Mouse (Mus musculus): ENCODE measurements around the gene Arl1. TPM values are rescaled to one million over a fixed set of nuclear protein-coding genes. Genes with fewer than 3 reads are reported as not detected.
"Not testable (repeated sequence)": the region's sequence is repeated elsewhere in the genome, so short reads cannot be mapped to it uniquely, and the experiment has no call there.

The Arl1 gene
- polyA plus RNA-seq, 1 experiment from 2014 or later, result 71.7 TPM

GRCm38 (mm10) chr10:88719618-88720017 lies 11.0 kb upstream of the Arl1 start:
- Histone ChIP-seq H3K9ac (no peak overlapping the region), H3K4me2 (no peak overlapping the region), H3K4me1 (replicated peaks) (no peaks in the 10 kb centered on the region), H3K27ac (no peak overlapping the region), H3K4me3 (replicated peaks) (no peak overlapping the region), H3K27me3 (no peaks in the 10 kb centered on the region), H3K36me3 (no peaks in the 10 kb centered on the region), H3K9me3 (replicated peaks) (no peaks in the 10 kb centered on the region)
- 54% methylated on average over 1 of the region's 1 CpGs for whole genome bisulfite sequencing (ENCODE audit: insufficient replicate concordance)
- no peak for ATAC-seq (ENCODE audit: low read depth)
- DNase-seq, result no peak

- ATAC-seq (ENCODE audit: low read depth), result no peak
- peaks cover 3% of the 10 kb centered on the region for H3K4me1 ChIP-seq (replicated peaks)
- H3K4me2 ChIP-seq, result no peak overlapping the region
- H3K27me3 ChIP-seq, result 0 out of 2 replicates have a peak, but pooled peaks cover 3% of the 10 kb centered on the region
- no peak for DNase-seq
- H3K4me3 ChIP-seq (replicated peaks), result no peak overlapping the region
- WGBS (ENCODE audit: insufficient replicate concordance), result 34% methylated on average over 2 of the region's 2 CpGs
- H3K27ac ChIP-seq, result no peak overlapping the region
- no peak overlapping the region for H3K9ac ChIP-seq
- no peaks in the 10 kb centered on the region for H3K9me3 ChIP-seq (replicated peaks)
- no peaks in the 10 kb centered on the region for H3K36me3 ChIP-seq
These were observed 5.3 kb upstream of the Arl1 start for GRCm38 (mm10) chr10:88725343-88725742.

DNA sequence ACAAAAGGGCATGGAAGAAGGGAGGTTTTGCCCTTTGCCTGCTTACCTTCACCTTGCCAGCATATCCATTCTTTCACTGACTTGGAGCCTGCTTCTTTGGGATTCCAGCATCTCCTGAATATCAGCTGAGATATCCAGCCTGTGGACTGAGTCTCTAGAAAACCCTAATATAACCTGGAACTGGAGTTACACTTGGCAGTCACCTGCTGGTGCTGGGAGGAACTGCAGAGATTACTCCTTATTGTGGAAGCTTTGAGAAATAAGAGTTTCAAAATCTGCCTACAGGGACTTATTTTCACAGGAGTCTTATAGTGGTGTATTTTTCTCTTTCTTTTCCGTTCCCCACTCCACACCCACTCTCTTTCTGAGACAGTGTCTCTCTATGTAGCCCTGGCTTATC lies 3.5 kb upstream of the Arl1 start:
- 29% methylated on average over 1 of the region's 1 CpGs for WGBS (ENCODE audit: insufficient replicate concordance)
- H3K9ac ChIP-seq, result no peak overlapping the region
- no peak overlapping the region for H3K4me2 ChIP-seq
- ATAC-seq (ENCODE audit: low read depth) (no peak), DNase-seq (no peak)
- no peak overlapping the region for H3K4me3 ChIP-seq (replicated peaks)
- peaks cover 9% of the 10 kb centered on the region for H3K4me1 ChIP-seq (replicated peaks)
- no peaks in the 10 kb centered on the region for H3K9me3 ChIP-seq (replicated peaks)
- no peaks in the 10 kb centered on the region for H3K36me3 ChIP-seq
- H3K27me3 ChIP-seq, result 0 out of 2 replicates have a peak, but pooled peaks cover 3% of the 10 kb centered on the region
- no peak overlapping the region for H3K27ac ChIP-seq

DNA sequence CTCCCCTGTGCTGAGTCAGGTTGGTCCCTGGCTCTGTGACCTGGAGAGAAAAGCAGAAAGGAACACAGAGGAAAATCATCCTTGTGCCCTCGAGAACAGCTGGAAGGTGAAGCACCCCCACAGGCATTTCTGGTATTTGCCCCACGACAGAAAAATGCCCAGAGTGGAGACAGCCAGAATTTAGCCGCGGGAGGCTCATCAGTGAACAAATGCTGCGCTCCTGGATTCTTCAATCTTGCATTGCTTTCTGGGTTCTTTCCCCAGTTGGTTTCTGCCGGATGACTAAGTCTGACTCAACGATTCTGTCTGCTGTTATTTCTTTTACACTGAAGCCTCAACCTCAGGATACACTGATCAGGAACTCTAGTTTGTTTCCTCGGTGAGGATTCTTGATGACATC lies 2.5 kb upstream of the Arl1 start:
- ATAC-seq (ENCODE audit: low read depth), result no peak
- no peak for DNase-seq
- no peak overlapping the region for H3K4me2 ChIP-seq
- peaks cover 19% of the 10 kb centered on the region for H3K4me1 ChIP-seq (replicated peaks)
- H3K27me3 ChIP-seq, result 0 out of 2 replicates have a peak, but pooled peaks cover 3% of the 10 kb centered on the region
- no peak overlapping the region for H3K4me3 ChIP-seq (replicated peaks)
- no peak overlapping the region for H3K9ac ChIP-seq
- 57% methylated on average over 8 of the region's 8 CpGs for WGBS (ENCODE audit: insufficient replicate concordance)
- H3K27ac ChIP-seq, result no peak overlapping the region
- no peaks in the 10 kb centered on the region for H3K36me3 ChIP-seq
- H3K9me3 ChIP-seq (replicated peaks), result no peaks in the 10 kb centered on the region

DNA sequence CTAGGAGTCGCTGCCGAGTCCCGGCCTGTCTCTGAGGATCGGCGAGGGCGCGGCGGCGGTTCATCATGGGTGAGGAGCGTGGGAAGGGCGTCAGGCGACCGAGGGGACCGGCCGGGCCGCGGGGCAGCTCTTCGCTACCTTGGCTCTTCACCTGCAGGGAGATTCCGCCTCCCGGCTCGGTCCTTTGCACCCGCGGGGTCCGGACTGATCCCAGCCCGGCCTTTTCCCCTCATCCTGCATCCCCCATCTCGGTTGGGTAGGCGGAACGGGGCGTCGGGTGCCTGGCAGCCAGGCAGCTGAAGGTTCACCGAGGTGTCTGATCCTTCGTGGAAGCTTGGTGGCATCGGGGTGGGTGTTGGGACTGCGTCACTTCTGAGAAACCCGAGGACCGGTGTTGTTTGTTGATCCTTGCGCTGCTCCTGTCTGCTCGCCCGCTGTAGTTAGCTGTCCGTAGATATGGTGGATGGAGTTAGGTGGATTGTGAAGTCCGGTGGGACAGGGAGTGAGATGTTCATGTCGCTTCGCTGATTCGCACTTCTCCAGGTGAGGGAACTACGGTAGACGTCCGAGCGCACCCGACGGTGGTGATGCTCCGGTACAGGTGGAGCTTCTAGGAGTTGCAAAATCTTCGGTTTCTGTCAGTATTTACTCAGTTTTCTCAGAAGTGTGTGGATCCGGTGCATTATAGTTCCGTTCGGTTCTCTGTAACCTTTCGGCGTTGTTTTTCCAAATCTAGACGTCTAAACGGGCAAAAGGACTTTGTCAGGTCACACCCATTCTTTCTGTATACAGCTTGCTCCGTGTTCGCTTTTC lies 1.0 kb downstream of the Arl1 start:
- 2% methylated on average over 61 of the region's 61 CpGs for WGBS (ENCODE audit: insufficient replicate concordance)
- H3K27me3 ChIP-seq, result 0 out of 2 replicates have a peak, but pooled peaks cover 3% of the 10 kb centered on the region
- H3K36me3 ChIP-seq, result peaks cover 10% of the 10 kb centered on the region; the same call in 1 of the 2 replicates
- H3K9ac ChIP-seq, result peak overlapping the region; percentile 89
- peak overlapping the region; percentile 94 for H3K4me3 ChIP-seq (replicated peaks)
- peak overlapping the region; percentile 75 for H3K27ac ChIP-seq
- H3K9me3 ChIP-seq (replicated peaks), result no peaks in the 10 kb centered on the region
- peaks cover 19% of the 10 kb centered on the region for H3K4me1 ChIP-seq (replicated peaks)
- H3K4me2 ChIP-seq, result peak overlapping the region; percentile 92
- peak; percentile 54 for ATAC-seq (ENCODE audit: low read depth)
- no peak for DNase-seq

DNA sequence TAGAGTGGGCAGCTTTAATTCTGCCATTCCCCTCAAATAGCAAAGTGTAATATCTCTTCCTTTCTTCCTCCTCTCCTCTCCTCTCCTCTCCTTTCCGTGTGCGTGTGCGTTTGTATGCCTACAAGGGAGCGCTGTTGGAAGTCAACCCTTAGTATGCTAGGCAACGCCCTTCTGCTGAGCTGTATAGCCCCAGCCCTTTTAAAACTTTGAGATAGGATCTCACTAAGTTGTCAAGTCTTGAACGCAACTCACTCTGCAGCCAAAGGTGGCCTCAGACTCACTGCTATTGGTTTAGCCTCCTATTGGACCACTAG lies 1.6 kb downstream of the Arl1 start:
- H3K4me3 ChIP-seq (replicated peaks), result peak overlapping the region; percentile 94
- 2% methylated on average over 6 of the region's 6 CpGs for WGBS (ENCODE audit: insufficient replicate concordance)
- H3K36me3 ChIP-seq, result peaks cover 15% of the 10 kb centered on the region
- ATAC-seq (ENCODE audit: low read depth) (peak; percentile 68), DNase-seq (peak; percentile 31)
- H3K4me1 ChIP-seq (replicated peaks), result peaks cover 19% of the 10 kb centered on the region
- H3K9ac ChIP-seq, result peak overlapping the region; percentile 89
- H3K27me3 ChIP-seq, result 0 out of 2 replicates have a peak, but pooled peaks cover 3% of the 10 kb centered on the region
- peak overlapping the region; percentile 92 for H3K4me2 ChIP-seq
- H3K9me3 ChIP-seq (replicated peaks), result no peaks in the 10 kb centered on the region
- no peak overlapping the region for H3K27ac ChIP-seq

GRCm38 (mm10) chr10:88739074-88739473 lies 8.4 kb downstream of the Arl1 start:
- H3K4me2 ChIP-seq; DNase-seq; H3K9ac ChIP-seq; H3K4me3 ChIP-seq (replicated peaks); H3K4me1 ChIP-seq (replicated peaks); H3K27ac ChIP-seq; H3K27me3 ChIP-seq; H3K9me3 ChIP-seq (replicated peaks); ATAC-seq (ENCODE audit: low read depth): not testable (repeated sequence)
- 84% methylated on average over 8 of the region's 8 CpGs for WGBS (ENCODE audit: insufficient replicate concordance)
- peaks cover 51% of the 10 kb centered on the region for H3K36me3 ChIP-seq

DNA sequence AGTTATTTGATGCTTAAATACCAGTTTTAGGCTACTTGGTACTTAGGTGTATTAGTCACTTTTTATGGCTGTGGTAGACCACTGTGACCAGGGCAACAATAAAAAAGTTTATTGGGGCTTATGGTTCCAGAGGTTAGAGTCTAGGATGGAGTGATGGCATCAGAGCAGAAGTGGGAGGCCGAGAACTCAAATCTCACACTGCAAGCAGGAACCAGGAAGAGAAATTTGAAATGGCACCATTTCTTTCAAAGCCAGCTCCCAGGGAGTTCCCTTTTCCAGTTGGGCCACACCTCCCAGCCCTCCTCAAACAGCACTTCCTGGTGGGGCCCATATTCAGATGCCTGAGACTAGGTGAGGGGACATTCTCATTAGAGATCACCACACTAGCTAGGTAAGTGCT lies 9.2 kb downstream of the Arl1 start:
- Histone ChIP-seq H3K9me3 (replicated peaks) (no peaks in the 10 kb centered on the region), H3K9ac (no peak overlapping the region), H3K27me3 (no peaks in the 10 kb centered on the region), H3K4me3 (replicated peaks) (no peak overlapping the region), H3K27ac (no peak overlapping the region), H3K4me1 (replicated peaks) (no peaks in the 10 kb centered on the region), H3K36me3 (peaks cover 59% of the 10 kb centered on the region), H3K4me2 (no peak overlapping the region)
- DNase-seq, result no peak
- 64% methylated on average over 1 of the region's 1 CpGs for WGBS (ENCODE audit: insufficient replicate concordance)
- ATAC-seq (ENCODE audit: low read depth), result no peak

- Histone ChIP-seq H3K9ac (no peak overlapping the region), H3K9me3 (replicated peaks) (no peaks in the 10 kb centered on the region), H3K27me3 (no peaks in the 10 kb centered on the region), H3K4me3 (replicated peaks) (no peak overlapping the region), H3K36me3 (peaks cover 62% of the 10 kb centered on the region), H3K27ac (no peak overlapping the region), H3K4me2 (no peak overlapping the region), H3K4me1 (replicated peaks) (no peaks in the 10 kb centered on the region)
- ATAC-seq (ENCODE audit: low read depth) (no peak), DNase-seq (no peak)
- 81% methylated on average over 5 of the region's 5 CpGs for WGBS (ENCODE audit: insufficient replicate concordance)
These were observed 10.1 kb downstream of the Arl1 start for GRCm38 (mm10) chr10:88740781-88741180.

DNA sequence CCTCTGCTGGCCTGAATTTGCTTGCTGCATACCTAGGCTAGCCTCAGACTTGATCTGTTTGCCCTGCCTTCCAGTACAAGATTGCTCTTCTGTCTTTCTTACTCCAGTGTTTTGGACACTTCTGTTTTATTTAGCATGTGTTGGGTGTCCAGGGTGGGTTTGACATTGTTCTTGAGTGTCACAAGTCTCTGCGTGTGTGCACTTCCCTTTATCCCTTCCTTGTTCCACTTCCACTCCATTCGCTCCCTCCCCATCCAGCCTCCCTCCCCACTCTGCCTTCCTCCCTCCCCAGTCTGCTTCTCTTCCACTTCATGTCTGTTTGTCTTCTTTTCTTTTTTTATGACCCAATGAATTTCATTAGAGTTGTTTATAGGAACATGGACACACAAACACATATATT lies 10.8 kb downstream of the Arl1 start:
- Histone ChIP-seq H3K27ac (no peak overlapping the region), H3K4me1 (replicated peaks) (no peaks in the 10 kb centered on the region), H3K4me2 (no peak overlapping the region), H3K27me3 (no peaks in the 10 kb centered on the region), H3K4me3 (replicated peaks) (no peak overlapping the region), H3K9me3 (replicated peaks) (no peaks in the 10 kb centered on the region), H3K9ac (no peak overlapping the region), H3K36me3 (peaks cover 64% of the 10 kb centered on the region)
- DNase-seq (no peak), ATAC-seq (ENCODE audit: low read depth) (no peak)
- 75% methylated on average over 2 of the region's 2 CpGs for WGBS (ENCODE audit: insufficient replicate concordance)

DNA sequence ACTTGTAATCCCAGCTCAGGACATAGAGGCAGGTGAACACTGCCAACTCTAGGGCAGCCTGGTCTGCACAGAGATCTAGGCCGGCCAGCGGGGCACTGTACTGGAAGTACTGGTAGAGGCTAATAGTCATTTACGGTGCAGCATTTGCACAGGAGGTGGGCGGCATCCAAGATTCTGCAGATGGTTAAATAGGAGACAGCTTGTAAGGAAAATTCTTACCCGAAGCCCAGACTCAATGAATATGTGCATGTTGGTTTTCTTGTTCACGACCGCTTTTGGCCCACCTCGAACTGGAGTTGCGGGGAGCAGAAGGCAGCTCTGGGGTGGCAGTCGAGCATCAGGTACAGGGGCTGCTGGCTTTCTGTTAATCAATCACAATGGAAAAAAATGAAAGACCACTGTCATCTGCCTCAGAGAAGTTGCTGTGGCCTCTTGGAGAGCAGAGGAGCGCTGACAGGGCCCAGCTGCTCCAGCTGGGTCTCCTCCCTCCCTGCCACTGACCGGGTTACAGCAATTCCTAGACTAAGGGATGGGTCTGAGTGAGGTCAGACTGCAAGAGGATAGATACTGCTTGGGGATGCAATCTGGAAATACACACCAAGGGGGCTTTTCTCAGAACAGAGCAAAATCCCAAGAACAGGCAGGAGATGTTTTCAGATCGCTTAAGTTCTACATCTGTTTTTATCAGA lies 31.0 kb downstream of the Arl1 start:
- no peak overlapping the region for H3K9ac ChIP-seq
- no peaks in the 10 kb centered on the region for H3K27me3 ChIP-seq
- WGBS (ENCODE audit: insufficient replicate concordance), result 84% methylated on average over 13 of the region's 13 CpGs
- H3K4me3 ChIP-seq (replicated peaks), result no peak overlapping the region
- DNase-seq (no peak), ATAC-seq (ENCODE audit: low read depth) (no peak)
- no peaks in the 10 kb centered on the region for H3K9me3 ChIP-seq (replicated peaks)
- H3K36me3 ChIP-seq, result peaks cover 85% of the 10 kb centered on the region
- H3K4me1 ChIP-seq (replicated peaks), result no peaks in the 10 kb centered on the region
- no peak overlapping the region for H3K27ac ChIP-seq
- H3K4me2 ChIP-seq, result no peak overlapping the region

All from liver, embryonic 13.5 days (tissue).